Mouse (Mus musculus) spleen, adult 2 months (tissue): ENCODE results near the gene Vmn1r2. TPM values are rescaled to one million over a fixed set of nuclear protein-coding genes. Genes with fewer than 3 reads are reported as not detected.
"Not testable (repeated sequence)": the region's sequence is repeated elsewhere in the genome, so short reads cannot be mapped to it uniquely, and the experiment has no call there.

Experiments used
- DNase-seq, 2 experiments: peaks; one replicate each; pipeline versions ENCODE4 v3.0.0 to v3.0.0-alpha.2; 2012 to 2021; ENCODE audit warnings: low spot score in 2 of 2, low read depth in 1 of 2
- H3K27ac ChIP-seq: fragments of 200-500 bp; 2 replicates; pipeline ENCODE4 v1.5.1; 2012; ENCODE audit warnings: low read length, inconsistent platforms; ENCODE audit not compliant: insufficient read depth
- H3K27me3 ChIP-seq: fragments of 200-500 bp; 2 replicates; pipeline ENCODE4 v1.6.1; 2012; ENCODE audit warnings: mild to moderate bottlenecking, moderate library complexity, low read length, inconsistent platforms; ENCODE audit not compliant: control insufficient read depth, insufficient read depth
- H3K36me3 ChIP-seq: fragments of 200-500 bp; 2 replicates; pipeline ENCODE4 v1.6.1; 2012; ENCODE audit warnings: mild to moderate bottlenecking, low read length, inconsistent platforms; ENCODE audit not compliant: control insufficient read depth, insufficient read depth
- H3K4me1 ChIP-seq: fragments of 200-500 bp; 2 replicates; pipeline ENCODE4 v1.6.1; 2011; ENCODE audit warnings: inconsistent platforms; ENCODE audit not compliant: control insufficient read depth, insufficient read depth, insufficient read length
- H3K4me3 ChIP-seq: fragments of 200-500 bp; 2 replicates; pipeline ENCODE4 v1.5.1; 2011; ENCODE audit warnings: mild to moderate bottlenecking, inconsistent platforms; ENCODE audit not compliant: insufficient read depth, insufficient read length; ENCODE audit errors: extremely low read depth
- CTCF ChIP-seq: fragments of 200-500 bp; IDR thresholded peaks from 2 replicates; pipeline ENCODE4 v1.5.1; 2011; ENCODE audit warnings: mild to moderate bottlenecking, inconsistent platforms; ENCODE audit not compliant: insufficient read depth, insufficient read length, insufficient replicate concordance; ENCODE audit errors: extremely low read depth
- POLR2A ChIP-seq: fragments of 200-500 bp; IDR thresholded peaks from 2 replicates; pipeline ENCODE4 v1.6.1; 2011; ENCODE audit warnings: low read depth, low read length, inconsistent platforms
- WGBS: fragments of 180-500 bp; shearing (Covaris S2); methylation state at CpG from one replicate; pipeline ENCODE4 v1.1.7; 2018; 5-methylcytosine and 5-hydroxymethylcytosine counted together
- polyA plus RNA-seq: library from polyadenylated mRNA; depleted of rRNA; stranded (reverse); fragments of >200 nt; gene quantifications from 2 replicates; pipeline ENCODE4 v1.2.3, GENCODE M21; 2012; rRNA removed

Vmn1r2 gene
- polyA plus RNA-seq, result 0.09 TPM in 1 of 2 replicates, not detected in the other

DNA sequence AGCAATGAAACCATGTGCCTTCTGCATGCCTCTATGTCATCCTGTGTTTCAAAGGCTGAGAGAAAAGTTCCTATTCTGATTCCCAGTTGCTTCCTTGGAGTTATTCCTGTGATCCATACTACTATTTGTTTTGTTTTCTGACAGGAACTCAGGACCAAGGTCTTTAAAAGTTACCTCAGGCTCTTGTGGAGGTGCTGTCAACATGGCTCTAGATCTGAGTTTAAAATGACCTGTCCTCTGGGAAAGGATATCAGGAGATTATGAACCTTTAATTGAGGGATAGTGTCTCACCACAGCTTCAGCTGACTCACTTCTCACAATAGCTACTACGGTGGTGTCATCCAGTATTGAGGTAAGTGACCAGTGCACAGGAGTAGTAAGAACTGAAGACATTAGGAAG lies at the start of gene Vmn1r2:
Gene Vmn1r2 (plus strand): TSS at position 301 of the 400 bp plus-strand sequence.
- not testable (repeated sequence) for H3K27me3 ChIP-seq, H3K4me1 ChIP-seq, DNase-seq, H3K36me3 ChIP-seq, H3K27ac ChIP-seq, H3K4me3 ChIP-seq
- WGBS, result no CpG with 5 or more reads among the region's 1 CpGs

DNA sequence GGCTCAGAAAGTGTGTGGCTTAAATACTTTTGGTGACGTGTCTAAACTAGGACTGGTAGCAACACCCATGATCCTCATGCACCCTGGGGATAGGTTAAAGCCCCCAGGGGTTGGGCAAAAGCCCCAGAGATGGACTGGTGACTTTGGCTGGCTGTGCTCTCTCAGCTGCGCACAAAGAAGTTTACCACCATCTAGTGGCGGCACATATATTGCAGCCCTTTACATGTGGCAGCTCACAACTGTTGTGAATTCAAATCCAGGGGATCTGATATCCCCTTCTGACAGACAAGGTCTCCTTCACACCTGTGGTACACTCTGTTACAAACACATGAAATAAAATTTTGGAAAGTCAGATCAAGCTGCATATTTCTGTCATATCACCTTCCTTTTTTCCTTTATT lies 19.2 kb upstream of the Vmn1r2 start:
- 11% methylated on average over 2 of the region's 3 CpGs for WGBS
- H3K27me3 ChIP-seq, H3K4me3 ChIP-seq: not testable (repeated sequence)

DNA sequence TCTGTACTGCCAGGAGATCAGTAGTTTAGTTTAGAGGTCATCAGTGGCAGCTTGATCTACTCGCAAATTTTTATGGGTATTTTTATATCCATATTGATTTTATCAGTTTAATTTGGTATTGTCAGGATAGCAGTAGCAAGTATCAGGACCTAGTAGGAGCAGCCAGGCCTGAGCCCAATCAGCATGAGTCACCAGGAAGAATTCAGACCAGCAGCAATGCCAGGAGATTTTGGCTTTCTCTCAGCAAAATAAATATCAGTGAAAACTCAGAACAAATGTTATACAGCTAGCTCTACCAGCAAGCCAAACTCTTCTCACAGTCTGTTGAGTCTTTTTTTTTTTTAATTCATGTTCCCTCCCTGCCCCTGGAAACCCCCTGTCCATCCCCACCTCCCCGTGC lies 13.8 kb upstream of the Vmn1r2 start:
- 75% methylated on average over 2 of the region's 2 CpGs for WGBS
- DNase-seq, result not testable (repeated sequence)

More for the DNA sequence above, 19.2 kb upstream of the Vmn1r2 start:
- DNase-seq, H3K27ac ChIP-seq, H3K4me1 ChIP-seq, H3K36me3 ChIP-seq: not testable (repeated sequence)

DNA sequence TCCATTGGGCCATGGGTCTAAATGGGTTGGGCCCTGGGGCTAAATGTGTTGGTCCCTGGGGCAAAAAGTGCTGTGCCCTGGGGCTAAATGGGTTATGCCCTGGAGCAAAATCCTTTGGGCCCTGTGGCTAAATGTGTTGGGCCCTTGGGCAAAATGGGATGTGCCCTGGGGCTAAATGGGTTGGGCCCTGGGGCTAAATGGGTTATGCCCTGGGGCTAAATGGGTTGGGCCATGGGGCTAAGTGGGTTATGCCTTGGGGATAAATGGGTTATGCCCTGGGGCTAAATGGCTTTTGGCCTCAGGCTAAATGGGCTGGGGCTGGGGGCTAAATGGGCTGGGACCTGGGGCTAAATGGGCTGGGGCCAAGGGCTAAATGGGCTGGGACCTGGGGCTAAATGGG lies 2.7 kb upstream of the Vmn1r2 start:
- not testable (repeated sequence) for DNase-seq, H3K27me3 ChIP-seq, H3K27ac ChIP-seq, H3K4me3 ChIP-seq, H3K4me1 ChIP-seq, H3K36me3 ChIP-seq

More for the DNA sequence above, 13.8 kb upstream of the Vmn1r2 start:
- H3K27me3 ChIP-seq, H3K4me1 ChIP-seq, H3K4me3 ChIP-seq, H3K36me3 ChIP-seq, H3K27ac ChIP-seq: not testable (repeated sequence)

DNA sequence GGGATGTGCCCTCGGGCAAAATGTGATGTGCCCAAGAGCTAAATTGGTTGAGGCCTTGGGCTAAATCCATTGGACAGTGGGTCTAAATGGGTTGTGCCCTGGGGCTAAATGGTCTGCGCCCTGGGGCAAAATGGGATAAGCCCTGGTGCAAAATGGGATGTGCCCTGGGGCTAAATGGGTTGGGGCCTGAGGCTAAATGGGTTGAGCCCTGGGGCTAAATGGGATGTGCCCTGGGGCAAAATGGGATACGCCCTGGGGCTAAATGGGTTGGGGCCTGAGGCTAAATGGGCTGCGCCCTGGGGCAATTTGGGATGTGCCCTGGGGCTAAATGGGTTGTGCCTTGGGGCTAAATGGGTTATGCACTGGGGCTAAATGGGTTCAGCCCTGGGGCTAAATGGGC lies 2.1 kb upstream of the Vmn1r2 start:
- Histone ChIP-seq H3K4me3 (no peak overlapping the region), H3K36me3 (no peaks in the 10 kb centered on the region), H3K4me1 (no peaks in the 10 kb centered on the region), H3K27me3 (no peaks in the 10 kb centered on the region), H3K27ac (no peak overlapping the region)
- TF ChIP-seq CTCF, result no peak
- no peak for TF ChIP-seq POLR2A
- no peak for DNase-seq
- WGBS, result 91% methylated on average over 4 of the region's 4 CpGs

DNA sequence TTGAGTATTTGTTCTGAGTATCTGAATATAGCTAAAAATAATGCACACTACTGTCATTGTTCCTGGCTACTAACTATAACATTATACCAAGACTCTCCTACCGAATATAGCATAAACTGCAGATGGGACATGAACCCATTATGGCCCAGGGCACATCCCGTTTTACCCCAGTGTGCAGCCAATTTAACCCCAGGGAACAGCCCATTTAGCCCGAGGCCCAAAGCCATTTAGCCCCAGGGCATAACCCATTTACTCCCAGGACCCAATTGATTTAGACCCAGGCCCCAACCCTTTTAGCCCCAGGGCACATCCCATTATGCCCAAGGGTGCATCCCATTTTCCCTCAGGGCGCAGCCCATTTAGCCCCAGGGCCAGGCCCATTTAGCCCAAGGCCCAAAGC lies 7.5 kb downstream of the Vmn1r2 start:
- not testable (repeated sequence) for H3K27me3 ChIP-seq, H3K36me3 ChIP-seq, H3K27ac ChIP-seq, H3K4me1 ChIP-seq, H3K4me3 ChIP-seq, DNase-seq
- 79% methylated on average over 4 of the region's 4 CpGs for WGBS

DNA sequence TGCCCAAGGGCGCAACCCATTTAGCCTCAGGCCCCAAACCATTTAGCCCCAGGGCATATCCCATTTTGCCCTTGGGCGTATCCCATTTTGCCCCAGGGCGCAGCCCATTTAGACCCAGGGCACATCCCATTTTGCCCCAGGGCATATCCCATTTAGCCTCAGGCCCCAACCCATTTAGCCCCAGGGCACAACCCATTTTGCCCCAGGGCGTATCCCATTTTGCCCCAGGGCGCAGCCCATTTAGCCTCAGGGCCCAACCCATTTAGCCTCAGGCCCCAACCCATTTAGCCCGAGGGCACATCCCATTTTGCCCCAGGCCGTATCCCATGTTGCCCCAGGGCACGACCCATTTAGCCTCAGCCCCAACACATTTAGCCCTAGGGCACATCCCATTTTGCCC lies 8.6 kb downstream of the Vmn1r2 start:
- not testable (repeated sequence) for H3K27me3 ChIP-seq, H3K4me3 ChIP-seq, H3K4me1 ChIP-seq, H3K36me3 ChIP-seq, H3K27ac ChIP-seq, DNase-seq
- 90% methylated on average over 7 of the region's 8 CpGs for WGBS

DNA sequence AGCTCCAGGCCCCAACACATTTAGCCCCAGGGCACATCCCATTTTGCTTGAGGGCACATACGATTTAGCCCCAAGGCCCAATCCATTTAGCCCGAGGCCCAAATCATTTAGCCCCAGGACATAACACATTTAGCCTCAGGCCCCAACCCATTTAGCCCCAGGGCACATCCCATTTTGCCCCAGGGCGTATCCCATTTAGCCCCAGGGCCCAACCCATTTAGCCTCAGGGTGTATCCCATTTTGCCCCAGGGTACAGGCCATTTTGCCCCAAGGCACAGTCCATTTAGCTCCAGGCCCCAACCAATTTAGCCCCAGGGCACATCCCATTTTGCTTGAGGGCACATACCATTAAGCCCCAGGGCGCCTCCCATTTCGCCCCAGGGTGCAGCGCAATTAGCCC lies 9.1 kb downstream of the Vmn1r2 start:
- not testable (repeated sequence) for H3K27ac ChIP-seq, H3K36me3 ChIP-seq, H3K27me3 ChIP-seq, H3K4me1 ChIP-seq, H3K4me3 ChIP-seq, DNase-seq
- WGBS, result 85% methylated on average over 6 of the region's 6 CpGs

DNA sequence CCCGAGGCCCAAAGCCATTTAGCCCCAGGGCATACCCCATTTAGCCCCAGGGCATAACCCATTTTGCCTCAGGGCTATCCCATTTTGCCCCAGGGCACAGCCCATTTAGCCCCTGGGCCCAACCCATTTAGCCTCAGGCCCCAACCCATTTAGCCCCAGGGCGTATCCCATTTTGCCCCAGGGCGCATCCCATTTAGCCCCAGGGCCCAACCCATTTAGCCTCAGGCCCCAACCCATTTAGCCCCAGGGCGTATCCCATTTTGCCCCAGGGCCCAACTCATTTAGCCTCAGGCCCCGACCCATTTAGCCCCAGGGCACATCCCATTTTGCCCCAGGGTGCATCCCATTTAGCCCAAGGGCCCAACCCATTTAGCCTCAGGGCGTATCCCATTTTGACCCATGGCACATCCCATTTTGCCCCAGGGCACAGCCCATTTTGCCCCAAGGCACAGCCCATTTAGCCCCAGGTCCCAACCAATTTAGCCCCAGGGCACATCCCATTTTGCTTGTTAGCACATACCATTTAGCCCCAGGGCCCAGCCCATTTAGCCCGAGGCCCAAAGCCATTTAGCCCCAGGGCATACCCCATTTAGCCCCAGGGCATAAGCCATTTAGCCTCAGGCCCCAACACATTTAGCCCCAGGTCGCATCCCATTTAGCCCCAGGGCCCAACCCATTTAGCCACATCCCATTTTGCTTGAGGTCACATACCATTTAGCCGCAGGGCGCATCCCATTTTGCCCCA lies 9.8 kb downstream of the Vmn1r2 start:
- WGBS, result 90% methylated on average over 10 of the region's 10 CpGs
- H3K36me3 ChIP-seq, H3K4me1 ChIP-seq, H3K27me3 ChIP-seq, DNase-seq, H3K4me3 ChIP-seq, H3K27ac ChIP-seq: not testable (repeated sequence)

DNA sequence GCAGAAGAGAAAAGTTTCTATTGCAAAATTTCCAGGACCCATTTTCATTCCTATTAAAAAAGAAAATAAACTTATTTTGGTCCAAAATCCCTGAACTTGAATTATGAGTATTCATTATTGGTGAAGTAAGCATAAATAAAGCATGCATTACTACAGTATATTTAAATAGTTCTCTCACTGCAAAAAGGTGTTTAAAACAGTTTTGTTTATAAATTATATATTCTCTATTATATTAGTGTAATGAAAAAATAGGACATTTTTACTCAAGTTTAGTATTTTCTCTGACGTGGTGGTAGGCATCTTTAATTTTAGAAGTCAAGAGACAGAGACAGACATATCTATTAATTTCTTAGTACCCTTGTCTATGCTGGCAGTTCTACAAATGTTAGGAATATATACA lies 18.1 kb downstream of the Vmn1r2 start, which contains the start of gene Vmn1r3:
Gene Vmn1r3 (minus strand): TSS at position 101 of the 400 bp plus-strand sequence.
- H3K4me3 ChIP-seq, result not testable (repeated sequence)

DNA sequence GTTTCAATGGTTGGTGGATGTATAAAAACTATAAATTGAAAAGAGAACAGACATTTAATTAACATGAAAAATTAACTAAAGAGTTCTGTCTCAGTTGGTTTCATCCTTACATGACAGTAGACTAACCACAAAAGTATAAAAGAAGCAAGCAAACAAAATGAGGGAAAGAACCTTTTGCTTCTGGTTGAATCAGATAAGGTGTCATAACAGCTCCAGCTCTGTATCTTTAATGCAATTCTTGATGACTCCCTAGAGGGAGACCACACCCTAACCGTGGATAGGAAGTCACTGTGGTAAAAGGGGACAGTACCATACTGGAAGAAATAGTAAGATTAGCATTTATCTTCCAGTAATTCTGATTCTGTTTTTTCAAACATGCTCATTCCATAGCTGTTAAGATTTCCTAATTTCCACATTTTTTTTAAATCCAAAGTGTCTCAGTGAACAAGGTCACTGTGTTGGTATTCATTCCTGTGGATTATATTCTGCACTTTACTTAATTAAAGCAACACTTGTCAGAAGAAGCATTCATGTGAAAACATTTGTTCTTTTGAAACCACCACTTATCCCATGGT lies 42.6 kb downstream of the Vmn1r2 start:
- not testable (repeated sequence) for H3K4me3 ChIP-seq, H3K27ac ChIP-seq, H3K36me3 ChIP-seq, H3K4me1 ChIP-seq, H3K27me3 ChIP-seq, DNase-seq
- WGBS, result 11% methylated on average over 1 of the region's 1 CpGs

More for the DNA sequence above, 18.1 kb downstream of the Vmn1r2 start, which contains the start of gene Vmn1r3:
- H3K4me1 ChIP-seq, H3K27me3 ChIP-seq, H3K36me3 ChIP-seq, DNase-seq, H3K27ac ChIP-seq: not testable (repeated sequence)
- WGBS, result 88% methylated on average over 1 of the region's 1 CpGs
